Mouse (Mus musculus) left cerebral cortex, postnatal 4 days (tissue): ENCODE data around the gene Rps6ka5. TPM values are rescaled to one million over a fixed set of nuclear protein-coding genes. Genes with fewer than 3 reads are reported as not detected.

Source experiments
- DNase-seq: peaks from one replicate; pipeline ENCODE4 v3.0.0-alpha.2; 2022
- intact Hi-C: fragments of 180-260 bp; cut with DNase I; formaldehyde crosslinking; loops from one replicate; pipeline ENCODE4 v1.15.1; 2025
- total RNA-seq, 2 experiments: library from RNA; stranded (reverse); gene quantifications; 2 replicates each; pipeline ENCODE4 v1.2.3; 2021

Rps6ka5 gene
- total RNA-seq, 2 experiments from 2014 or later = 29.9 to 32.4 TPM

GRCm38 (mm10) chr12:100725458-100725786, 1.4 kb downstream of the Rps6ka5 start:
- intact Hi-C loops = no loop called here
- DNase-seq = no peak

GRCm38 (mm10) chr12:100724606-100725457, 2.0 kb downstream of the Rps6ka5 start:
- intact Hi-C loops = loop anchor here (5.0 kb wide), 1 partner anchor 112 kb away; no protein-coding TSS in a partner anchor
- DNase-seq = peak; percentile 100

- no peak for DNase-seq
- intact Hi-C loops = loop anchor here (5.0 kb wide), 1 partner anchor 113 kb away; no protein-coding TSS in a partner anchor
These were observed 2.6 kb downstream of the Rps6ka5 start for GRCm38 (mm10) chr12:100724182-100724581.

- DNase-seq = no peak
- intact Hi-C loops = loop anchor here (5.0 kb wide), 1 partner anchor 116 kb away; no protein-coding TSS in a partner anchor
These were observed 6.0 kb downstream of the Rps6ka5 start for GRCm38 (mm10) chr12:100720801-100721200.

GRCm38 (mm10) chr12:100717446-100717845, 9.3 kb downstream of the Rps6ka5 start:
- intact Hi-C loops = no loop called here
- no peak for DNase-seq

GRCm38 (mm10) chr12:100716969-100717368, 9.8 kb downstream of the Rps6ka5 start:
- intact Hi-C loops = no loop called here
- no peak for DNase-seq

GRCm38 (mm10) chr12:100711819-100712218, 15.0 kb downstream of the Rps6ka5 start:
- intact Hi-C loops = no loop called here
- no peak for DNase-seq

- no peak for DNase-seq
- intact Hi-C loops = no loop called here
These were observed 15.6 kb downstream of the Rps6ka5 start for GRCm38 (mm10) chr12:100711116-100711691.

- intact Hi-C loops = no loop called here
- no peak for DNase-seq
These were observed 16.4 kb downstream of the Rps6ka5 start for GRCm38 (mm10) chr12:100710432-100710831.

- DNase-seq = no peak
These were observed 19.5 kb downstream of the Rps6ka5 start for GRCm38 (mm10) chr12:100707312-100707711.

GRCm38 (mm10) chr12:100705057-100705722, 21.6 kb downstream of the Rps6ka5 start:
- no peak for DNase-seq
- intact Hi-C loops = no loop called here

More at GRCm38 (mm10) chr12:100707312-100707711, 19.5 kb downstream of the Rps6ka5 start:
- intact Hi-C loops = no loop called here

- DNase-seq = peak; percentile 33
- intact Hi-C loops = no loop called here
These were observed 28.8 kb downstream of the Rps6ka5 start for GRCm38 (mm10) chr12:100698019-100698418.

GRCm38 (mm10) chr12:100696621-100697020, 30.2 kb downstream of the Rps6ka5 start:
- peak; percentile 72 for DNase-seq
- intact Hi-C loops = no loop called here

GRCm38 (mm10) chr12:100695252-100695651, 31.5 kb downstream of the Rps6ka5 start:
- no peak for DNase-seq
- intact Hi-C loops = no loop called here

GRCm38 (mm10) chr12:100692208-100692607, 34.6 kb downstream of the Rps6ka5 start:
- intact Hi-C loops = no loop called here
- no peak for DNase-seq

GRCm38 (mm10) chr12:100690444-100690843, 36.3 kb downstream of the Rps6ka5 start:
- no peak for DNase-seq
- intact Hi-C loops = no loop called here

GRCm38 (mm10) chr12:100688177-100688576, 38.6 kb downstream of the Rps6ka5 start:
- intact Hi-C loops = no loop called here
- no peak for DNase-seq

GRCm38 (mm10) chr12:100687001-100687400, 39.8 kb downstream of the Rps6ka5 start:
- DNase-seq = no peak
- intact Hi-C loops = no loop called here

- no peak for DNase-seq
- intact Hi-C loops = no loop called here
These were observed 45.0 kb downstream of the Rps6ka5 start for GRCm38 (mm10) chr12:100681752-100682151.

- intact Hi-C loops = no loop called here
- DNase-seq = peak; percentile 22
These were observed 45.5 kb downstream of the Rps6ka5 start for GRCm38 (mm10) chr12:100681241-100681640.

- intact Hi-C loops = no loop called here
- DNase-seq = peak; percentile 27
These were observed 46.1 kb downstream of the Rps6ka5 start for GRCm38 (mm10) chr12:100680676-100681075.
